Mouse (Mus musculus): ENCODE results near the gene Gm47289.

The Gm47289 gene

DNA sequence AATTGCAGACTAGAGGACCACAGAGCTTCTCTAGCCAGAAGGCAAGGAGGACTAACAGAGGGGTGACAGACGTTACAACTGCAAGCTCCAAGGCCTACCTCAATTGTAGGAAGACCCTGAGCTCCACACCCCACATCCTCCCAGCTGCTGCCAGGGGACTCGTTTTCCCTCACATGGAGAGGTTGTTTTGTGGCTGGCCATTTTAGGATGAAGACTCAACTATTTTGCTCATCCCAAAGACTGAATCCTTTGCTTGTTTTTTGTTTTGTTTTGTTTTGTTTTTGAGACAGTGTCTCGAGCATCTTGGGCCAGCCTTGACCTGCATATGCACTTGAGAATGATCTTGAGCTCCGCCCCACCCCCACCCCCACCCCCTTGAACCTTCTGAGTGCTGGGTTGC, at the start of gene Gm47289:
Gene Gm47289, plus strand, starts transcription at position 301 of the 400 bp plus-strand sequence.
- DNase-seq = no peak

DNA sequence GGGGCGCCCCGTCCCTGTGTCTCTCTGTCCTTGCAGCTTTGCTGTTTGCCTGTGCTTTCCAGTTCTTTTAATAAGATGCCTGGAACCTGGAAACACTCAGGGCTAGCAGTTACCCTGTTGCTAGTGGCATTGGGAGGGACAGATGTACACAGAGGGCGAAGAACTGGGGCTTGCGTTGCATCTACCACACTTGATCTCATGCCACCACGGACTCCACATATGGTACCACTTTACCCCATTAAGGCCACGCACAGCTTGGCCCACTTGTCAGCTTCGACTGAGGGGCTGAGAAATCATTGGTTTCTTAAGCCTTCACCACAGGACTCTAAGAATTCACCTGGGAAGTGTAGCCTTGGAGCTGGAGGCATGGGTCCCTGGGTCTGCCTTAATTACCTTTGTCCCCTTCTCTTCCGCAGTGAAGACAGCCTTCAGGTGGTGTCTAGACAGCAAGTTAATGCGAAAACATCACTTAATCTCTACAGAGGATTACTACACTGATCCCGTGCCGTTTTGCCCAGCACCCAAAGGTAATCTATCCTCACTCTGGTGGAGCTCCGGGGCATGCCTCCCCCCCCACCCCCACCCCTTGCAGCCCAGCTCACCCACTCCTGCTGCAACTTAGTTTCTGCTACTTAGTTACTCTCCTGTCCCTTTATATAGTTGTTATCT, 49.1 kb upstream of the Gm47289 start:
- no peak for DNase-seq

DNA sequence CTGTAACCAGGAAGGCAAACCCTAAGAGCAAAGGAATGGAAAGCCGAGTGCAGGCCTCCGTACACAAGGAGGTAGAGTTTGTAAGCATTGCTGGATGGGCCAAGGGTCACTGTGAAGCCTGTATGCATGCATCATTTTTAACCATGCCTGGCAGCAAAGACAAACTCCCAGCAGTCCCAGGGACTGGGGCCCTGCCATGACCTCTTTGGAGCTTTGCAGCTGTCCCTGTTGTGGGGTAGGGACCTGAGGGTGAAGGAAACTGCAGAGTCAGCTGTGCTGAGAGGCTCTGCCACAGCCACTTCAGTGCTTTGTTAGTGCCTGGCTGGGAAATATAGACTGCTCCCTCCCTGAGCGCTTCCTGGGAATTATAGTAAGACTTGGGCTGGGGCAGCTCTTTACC, 48.3 kb upstream of the Gm47289 start:
- peak; percentile 35 for DNase-seq

DNA sequence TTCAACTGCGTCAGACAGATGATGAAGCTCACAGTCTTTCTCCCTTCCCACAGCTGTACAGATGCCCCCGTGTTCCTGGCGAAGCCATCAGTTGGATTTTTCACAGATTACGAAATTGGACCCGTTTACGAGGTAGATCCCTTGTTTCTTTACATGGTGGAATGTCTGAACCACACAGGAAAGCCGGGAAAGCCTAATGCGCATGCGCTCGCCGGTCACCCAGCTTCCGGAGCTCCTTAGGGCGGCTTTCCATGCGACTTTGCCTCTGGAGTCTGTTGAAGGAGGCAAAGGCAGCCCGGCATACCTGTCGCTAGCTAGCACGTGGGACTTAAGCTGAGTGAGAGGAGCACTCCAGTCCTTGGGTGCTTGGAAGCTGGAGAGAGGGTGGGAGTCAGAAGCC, 44.0 kb upstream of the Gm47289 start:
- no peak for DNase-seq

DNA sequence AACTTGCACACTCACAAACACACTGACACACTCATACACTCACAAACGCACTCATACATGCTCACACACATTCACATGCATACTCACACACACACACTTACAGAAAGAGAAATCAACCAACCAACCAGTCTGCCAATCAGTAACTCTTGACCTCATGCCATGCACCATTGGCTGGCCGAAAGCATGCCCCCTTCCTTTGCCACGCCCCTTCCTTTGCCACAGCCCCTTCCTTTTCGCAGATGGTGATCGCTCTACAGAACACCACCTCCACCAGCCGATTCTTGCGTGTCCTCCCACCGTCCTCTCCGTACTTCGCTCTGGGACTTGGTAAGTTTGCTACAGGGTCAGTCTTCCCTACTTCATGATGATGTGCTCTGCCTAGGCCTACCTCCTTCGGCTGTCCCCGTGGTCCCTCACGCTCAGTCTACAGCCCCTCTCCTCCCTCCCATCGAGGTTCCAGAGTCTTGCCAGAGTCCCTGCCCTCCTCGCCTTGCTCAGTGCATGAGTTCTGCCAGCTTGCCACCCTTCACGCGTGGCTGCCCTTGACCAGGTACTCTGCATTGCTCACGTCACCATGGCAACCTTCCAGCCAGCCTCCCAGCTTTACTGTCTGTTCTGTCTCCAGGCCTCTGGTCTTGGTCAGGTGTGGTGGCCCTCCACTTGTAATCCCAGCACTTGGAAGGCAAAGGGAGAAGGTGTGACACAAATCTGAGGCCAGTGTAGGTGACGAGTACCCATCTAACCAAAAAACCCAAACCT, 39.4 kb upstream of the Gm47289 start:
- DNase-seq = peak; percentile 90

DNA sequence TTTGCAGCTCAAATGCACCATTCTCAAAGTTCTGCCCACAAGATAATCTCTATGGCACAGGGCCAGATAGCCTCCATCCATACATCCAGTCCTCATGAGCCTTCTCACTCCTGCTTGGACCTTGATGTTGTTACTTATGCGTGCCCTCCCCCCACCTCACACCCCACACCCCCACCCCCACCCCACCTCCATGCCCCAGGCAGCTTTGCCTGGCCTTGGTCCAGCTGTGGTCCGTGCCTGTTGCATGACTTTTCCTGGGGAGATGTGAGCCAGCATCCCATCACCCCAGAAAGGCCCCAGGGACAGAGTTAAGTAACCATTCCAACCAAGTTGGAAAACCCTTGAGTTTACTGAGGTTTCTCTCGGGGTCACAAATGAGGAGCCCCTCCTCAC, 38.8 kb upstream of the Gm47289 start:
- peak; percentile 29 for DNase-seq

DNA sequence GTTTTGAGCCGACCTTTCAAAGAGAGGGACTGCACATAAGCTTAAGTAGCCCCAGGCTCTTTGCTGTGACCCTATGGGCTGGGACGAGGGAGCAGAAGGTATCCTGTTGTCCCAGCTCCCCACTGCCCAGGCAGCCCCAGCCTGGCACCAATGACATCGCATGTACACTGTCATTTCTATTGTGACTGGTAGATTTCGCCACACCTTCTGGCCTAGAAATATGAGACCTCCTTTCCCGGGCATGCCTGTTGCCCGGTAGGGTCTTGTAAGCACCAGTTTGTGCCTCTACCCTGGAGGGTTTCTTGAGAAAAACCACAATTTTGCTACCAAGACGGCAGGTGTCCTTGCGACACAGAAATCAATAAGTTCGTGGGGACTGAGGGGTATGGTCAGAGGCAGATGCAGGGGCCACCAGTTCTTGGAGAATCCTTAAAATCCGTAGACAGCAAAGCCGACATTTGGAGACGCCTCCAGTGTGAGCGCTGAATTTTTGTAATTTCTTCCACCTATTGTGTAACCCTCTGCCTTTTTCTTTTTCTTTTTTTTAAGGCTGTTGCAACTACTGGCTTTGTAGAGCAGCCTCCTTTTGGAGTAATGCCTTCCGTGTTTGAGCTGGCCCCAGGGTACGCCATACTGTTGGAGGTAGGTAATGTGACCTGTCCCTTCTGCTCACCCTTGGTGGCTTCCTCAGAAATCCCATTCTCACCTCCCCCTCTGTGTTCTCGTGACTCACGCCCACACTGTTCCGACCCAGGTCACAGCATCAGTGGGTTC, 36.2 kb upstream of the Gm47289 start:
- no peak for DNase-seq

DNA sequence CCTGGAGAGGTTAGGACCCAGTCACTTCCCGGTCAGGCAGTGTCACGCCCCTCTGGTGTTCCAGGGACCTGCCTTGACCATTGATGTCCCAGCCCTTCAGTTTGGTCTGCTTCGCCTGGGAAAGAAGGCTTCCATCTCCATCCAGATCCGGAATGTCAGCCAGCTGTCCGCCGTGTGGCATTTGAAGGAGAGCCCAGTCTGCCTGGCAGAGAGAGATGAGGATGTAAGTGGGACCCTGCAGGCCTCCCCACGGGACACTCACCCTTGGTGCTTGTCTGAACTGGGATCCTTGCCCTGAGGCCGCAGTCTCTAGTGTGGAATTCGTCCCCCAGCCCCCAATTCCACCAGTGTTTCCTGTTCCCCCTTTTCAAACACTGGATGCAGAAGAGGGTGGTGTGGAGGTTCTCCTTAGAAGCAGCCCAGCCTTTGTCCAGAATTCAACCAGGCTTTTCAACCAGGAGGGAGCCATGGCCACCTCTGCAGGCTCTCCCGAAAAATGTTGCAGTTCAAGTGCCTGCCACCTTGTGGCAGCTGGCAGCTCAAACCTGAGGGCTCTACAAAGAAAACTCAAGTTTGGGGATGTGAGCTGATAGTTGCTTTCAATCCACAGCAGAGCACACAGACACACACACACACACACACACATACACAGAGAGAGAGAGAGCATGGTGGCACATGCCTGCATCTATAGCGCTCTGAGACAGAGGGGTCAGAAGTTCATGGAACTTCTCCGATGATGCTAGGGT, 30.4 kb upstream of the Gm47289 start:
- no peak for DNase-seq

DNA sequence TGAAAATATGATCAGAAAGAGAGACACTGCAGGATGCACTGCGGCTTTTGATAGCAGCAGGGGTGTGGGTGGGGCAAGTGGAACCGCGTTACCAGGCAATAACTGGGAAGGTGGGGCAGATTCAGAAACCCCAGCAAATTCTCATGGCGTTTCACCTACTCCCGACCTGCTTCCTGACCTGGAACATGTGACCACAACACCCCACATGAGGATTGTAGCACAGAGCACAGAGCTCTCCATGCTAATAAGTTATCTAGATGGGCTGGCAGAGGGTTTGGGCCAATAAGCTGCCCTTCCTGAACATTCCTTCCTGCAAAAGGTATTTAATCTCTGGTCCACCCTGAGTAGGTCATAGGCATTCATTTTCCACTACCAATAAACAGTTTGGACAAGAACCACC, 28.3 kb upstream of the Gm47289 start:
- DNase-seq = peak; percentile 29

DNA sequence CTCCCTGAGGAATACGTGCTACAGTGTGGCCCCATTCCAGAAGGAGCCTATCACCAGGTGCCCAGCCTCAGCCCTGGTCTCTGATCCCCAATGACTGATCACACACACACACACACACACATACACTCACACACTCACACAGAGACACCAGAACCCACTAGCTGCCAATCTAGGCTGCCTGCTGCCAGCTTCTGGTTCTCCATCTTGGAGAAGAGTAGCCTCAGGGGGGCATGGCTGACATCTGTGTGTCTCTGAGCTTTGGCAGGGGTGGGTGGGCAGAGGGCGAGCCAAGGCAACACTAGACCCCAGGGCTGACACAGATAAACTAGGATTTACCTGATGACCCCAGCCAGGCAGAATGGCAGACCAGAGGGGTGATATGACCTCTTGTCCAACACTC, 20.1 kb upstream of the Gm47289 start:
- no peak for DNase-seq

DNA sequence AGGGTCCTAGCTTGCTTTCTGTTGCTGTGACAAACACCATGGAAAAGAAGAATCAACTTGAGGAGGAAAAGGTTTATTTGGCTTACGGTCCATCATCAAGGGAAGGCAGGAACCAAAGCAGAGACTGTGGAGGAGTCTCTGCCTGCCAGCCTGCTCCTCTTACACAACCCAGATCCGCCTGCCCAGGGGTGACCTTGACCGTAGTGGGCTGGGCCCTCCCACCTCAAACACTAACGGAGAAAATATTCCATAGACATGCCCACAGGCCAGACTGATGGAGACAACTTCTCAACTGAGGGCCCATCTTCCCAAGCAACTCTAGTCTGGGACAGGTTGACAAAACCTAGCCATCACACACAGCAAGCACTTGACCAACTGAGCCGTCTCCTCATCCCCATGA, 16.9 kb upstream of the Gm47289 start:
- no peak for DNase-seq

DNA sequence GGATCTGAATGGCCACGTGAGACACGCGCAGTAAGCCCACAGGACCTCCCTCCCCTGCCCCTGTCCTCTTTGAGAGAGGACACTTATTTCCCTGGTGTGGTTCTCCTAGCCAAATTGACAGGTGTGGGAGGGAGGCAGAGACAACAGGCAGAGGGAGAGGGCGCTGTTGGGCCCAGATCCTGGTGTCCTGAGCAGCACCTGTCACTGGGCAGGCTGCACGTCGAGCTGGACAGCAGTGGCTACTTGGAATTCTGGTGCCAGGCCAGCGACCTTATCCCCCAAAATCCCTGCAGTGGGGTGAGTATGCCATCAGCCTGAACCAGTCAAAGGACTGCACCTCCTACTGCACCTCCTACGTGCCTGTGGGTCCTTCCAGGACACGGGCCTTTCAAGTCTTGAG, 15.6 kb upstream of the Gm47289 start:
- DNase-seq = no peak

DNA sequence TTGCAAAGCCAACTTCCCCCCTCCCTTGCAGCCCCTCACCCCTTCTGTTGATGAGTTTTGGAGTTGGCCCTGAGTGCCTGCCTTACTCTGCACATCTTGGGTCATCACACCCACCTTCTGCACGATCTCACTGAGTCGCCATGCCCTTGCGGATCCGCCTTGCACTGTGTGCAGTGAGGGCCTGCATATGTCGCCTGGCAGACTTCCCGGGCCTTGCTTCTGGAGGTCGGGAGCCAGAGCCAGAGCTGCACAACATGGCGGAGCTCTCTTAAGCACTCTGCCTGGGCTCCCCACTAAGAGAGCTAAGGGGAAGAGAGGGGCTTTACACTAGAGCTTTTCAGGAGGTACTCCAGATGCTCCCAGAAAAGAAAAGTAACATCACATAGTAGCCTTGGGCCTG, 14.3 kb upstream of the Gm47289 start:
- no peak for DNase-seq

DNA sequence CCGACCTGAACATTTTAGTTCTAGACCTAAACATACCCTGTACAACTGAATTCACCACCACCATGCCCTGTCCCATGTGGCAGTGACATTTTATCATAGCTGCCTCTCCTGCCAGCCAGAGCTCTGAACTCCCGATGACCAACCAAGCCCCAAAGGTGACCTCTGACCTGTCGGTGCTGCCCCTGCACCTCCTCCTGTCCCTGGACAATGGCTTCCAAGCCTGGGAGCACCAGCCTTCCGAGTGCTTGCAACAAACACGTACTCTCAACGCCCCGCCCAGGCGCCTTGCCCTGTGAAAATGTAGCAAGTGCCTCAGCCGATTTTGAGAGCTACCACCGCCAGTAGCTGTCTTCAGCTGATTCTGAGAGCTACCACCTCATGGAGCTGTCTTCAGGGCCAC, 13.8 kb upstream of the Gm47289 start:
- DNase-seq = no peak

DNA sequence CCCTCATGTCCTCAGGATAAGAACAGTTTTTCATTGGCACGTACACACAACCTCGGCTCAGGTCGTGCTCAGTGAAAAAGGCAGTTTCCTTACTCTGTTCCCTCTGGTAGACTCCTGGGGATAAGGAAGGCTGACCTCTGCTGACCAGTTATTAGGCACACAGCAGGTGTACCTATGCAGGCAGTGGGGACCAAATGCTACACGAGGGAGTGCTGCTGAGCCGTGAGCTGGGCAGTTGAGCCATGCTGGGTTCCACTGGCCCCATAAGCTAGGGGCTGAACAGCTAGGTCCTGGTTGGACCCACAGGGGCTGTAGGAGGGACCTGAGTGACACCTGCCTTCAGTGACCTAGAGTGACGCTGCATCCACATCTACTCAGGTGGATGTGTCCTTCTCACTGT, 13.3 kb upstream of the Gm47289 start:
- DNase-seq = no peak

DNA sequence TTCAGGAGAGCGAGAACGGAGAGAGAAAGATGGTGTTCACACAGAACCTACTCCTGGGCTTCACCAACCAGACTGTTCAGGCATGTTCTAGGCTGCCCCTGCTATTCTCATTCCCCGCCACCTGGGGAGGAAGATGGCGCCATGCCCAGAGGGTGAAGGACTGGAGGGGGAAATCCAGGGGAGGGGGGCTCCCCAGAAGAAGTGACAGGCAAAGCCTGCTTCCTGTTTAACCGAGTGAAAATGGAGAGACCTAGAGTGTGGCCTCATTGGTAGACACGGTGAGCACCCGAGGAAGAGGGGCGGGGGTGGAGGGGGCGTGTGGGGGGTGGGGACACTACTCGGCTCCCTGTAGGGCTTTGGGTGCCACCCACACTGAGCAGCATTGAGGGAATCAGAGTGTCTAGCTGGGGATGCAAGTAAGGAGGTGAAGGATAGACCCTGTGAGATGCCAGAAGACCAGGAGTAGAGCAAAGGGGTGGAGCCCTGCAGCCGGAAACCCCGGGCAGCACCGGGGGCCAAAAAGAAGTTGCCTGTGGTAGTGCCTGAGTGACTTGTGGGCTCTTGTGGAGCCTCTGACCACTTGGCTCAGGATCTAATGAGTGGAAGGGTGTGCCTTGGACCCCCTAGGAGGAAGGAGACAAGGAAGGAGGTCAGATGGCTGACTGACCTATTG, 12.7 kb upstream of the Gm47289 start:
- DNase-seq = no peak

DNA sequence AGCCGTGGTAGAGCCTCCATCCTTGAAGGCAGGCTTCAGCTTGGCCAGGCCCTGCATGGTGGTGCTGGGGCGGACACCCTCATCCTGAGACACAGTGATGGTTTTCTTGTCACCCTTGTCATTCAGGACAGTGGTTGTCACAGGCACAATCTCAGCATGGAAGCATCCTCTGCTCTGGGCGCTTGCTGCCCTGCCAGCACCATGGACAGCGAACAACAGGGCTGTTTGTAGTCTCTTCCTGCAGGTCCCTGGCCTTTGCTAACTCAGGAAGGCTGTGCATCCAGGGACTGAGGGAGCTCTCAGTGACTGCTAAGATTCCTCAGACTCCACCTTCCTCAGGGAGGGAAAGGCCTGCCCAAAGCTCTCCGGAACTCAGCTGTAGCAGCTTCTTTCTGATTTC, 9.4 kb upstream of the Gm47289 start:
- DNase-seq = peak; percentile 84

DNA sequence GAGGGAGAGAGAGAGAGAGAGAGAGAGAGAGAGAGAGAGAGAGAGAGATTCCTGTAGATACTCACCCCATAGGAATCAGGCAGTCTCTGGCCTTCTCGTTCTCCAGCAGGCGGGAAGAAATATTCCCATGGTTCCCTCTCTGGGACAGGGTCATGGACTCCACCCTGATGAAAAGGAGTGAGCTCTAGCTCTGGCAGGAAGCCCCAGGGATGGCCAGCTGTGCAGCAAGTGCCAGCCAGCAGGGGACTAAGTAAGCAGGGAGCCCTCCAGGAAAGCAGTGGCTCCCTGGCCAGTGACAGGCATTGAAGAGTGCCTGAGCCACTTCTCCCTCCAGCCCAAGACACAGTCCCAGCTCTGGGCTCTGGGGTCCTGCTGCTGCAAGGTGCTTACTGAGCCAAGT, 7.2 kb upstream of the Gm47289 start:
- DNase-seq = no peak

DNA sequence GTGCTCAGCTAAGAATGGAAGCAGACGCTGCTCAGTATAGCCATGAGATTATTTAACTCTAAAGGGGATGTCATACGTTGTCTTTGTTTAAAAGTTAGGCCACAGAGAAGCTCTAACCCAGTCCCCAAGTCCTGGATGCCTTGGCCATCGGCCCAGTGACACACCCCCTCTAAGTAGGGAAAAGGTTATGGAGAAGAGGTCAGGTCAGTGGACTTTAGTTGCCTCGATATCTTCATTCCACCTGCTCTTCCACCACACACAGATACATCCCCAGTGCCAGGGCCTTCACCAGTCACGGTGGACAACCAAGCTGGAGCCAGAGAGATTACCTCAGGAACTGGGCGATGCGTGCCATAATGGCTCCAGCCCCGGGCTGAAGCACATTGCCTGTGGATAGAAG, 3.5 kb upstream of the Gm47289 start:
- peak; percentile 57 for DNase-seq

DNA sequence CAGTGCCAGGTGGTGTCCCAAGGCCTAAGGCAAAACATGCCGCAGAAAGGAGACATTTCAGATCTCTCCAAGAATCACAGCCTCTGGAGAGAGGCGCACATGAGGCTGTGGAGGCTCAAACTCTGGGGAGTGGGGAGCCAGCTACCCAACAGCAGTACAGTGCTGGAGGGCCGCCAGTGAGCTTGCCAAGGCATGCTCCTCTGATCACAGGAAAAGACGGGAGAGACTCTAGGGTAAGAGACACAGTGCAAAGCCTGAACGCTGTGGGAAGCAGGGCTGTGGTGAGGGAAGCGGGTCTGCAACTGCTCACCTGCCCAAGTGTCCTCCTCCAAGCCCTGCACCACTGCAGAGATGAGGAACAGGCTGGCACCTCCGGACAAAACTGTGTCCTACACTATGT, 3.1 kb upstream of the Gm47289 start:
- peak; percentile 61 for DNase-seq

DNA sequence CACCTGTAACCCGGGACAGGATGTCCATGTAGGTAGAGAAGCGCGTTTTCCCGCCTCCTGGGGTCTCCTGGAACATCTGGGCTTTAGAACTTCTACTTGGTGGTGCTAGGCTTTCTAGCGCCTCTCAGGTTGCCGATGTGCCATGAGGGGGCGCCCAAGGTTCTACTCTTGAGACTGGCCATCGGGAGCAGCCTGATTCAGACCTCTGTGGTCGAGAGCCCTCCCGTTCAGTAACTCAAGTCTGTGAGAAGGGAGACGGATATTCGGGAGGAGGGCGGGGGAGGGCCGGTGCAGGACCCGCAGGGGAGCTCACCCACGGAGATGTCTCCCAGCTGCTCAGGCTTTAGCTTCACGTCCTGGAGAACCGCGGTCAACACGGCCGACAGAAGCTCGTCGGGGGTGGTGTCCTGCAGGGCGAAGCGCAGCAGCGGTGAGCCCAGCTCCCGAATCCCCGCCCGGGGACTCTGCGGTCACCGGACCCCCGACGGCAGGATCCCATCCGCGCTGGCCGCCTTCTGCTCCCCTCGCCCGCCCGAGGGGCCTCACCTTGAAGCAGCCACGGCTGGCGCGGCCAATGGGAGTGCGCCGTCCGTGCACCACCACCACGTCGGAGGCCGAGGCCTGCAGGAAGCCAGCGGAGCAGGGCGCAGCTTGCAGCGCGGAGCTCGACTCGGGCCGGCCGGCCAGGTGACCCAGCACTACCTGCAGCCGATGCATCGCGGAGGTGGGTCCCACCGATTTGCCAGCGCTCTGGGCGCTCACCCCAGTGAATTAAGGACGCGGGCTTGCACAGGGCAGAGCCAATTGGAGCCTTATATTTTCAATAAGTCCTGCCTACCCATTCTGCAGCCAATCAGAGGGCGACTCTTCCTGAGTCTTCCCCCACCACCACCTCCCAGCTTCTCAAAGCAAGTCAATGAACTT, 2.4 kb upstream of the Gm47289 start, which contains the start of gene Acaa1b:
Gene Acaa1b, minus strand, starts transcription at position 816 of the 924 bp plus-strand sequence.
- peak; percentile 94 for DNase-seq

Data from kidney, postnatal 10 days (tissue).